Mouse (Mus musculus) frontal cortex, postnatal 36 days (tissue): ENCODE measurements around the gene Eps8l1.
"Not testable (repeated sequence)": the region's sequence is repeated elsewhere in the genome, so short reads cannot be mapped to it uniquely, and the experiment has no call there.

Source experiments
- DNase-seq, 2 experiments: peaks; one replicate each; pipeline ENCODE4 v3.0.0; 2022; ENCODE audit warnings: low spot score in 2 of 2

The Eps8l1 gene

GRCm38 (mm10) chr7:4460576-4461434 lies at the start of gene Eps8l1:
Gene Eps8l1, plus strand, starts transcription at chr7:4460674.
- DNase-seq, result no peak

- not testable (repeated sequence) for DNase-seq
These were observed 48.1 kb upstream of the Eps8l1 start for GRCm38 (mm10) chr7:4412406-4412805.

GRCm38 (mm10) chr7:4419681-4420080 lies 40.8 kb upstream of the Eps8l1 start:
- DNase-seq, result no peak

GRCm38 (mm10) chr7:4420230-4420629 lies 40.2 kb upstream of the Eps8l1 start:
- no peak for DNase-seq

GRCm38 (mm10) chr7:4427161-4427912 lies 33.1 kb upstream of the Eps8l1 start:
- peak; percentile 82 to 95 for DNase-seq

- DNase-seq, result no peak
These were observed 30.1 kb upstream of the Eps8l1 start for GRCm38 (mm10) chr7:4430246-4430844.

GRCm38 (mm10) chr7:4431548-4431947 lies 28.9 kb upstream of the Eps8l1 start:
- peak; percentile 57 to 62 for DNase-seq

GRCm38 (mm10) chr7:4432026-4432425 lies 28.4 kb upstream of the Eps8l1 start:
- no peak for DNase-seq

GRCm38 (mm10) chr7:4437721-4438120 lies 22.8 kb upstream of the Eps8l1 start:
- DNase-seq, result no peak

- no peak for DNase-seq
These were observed 19.9 kb upstream of the Eps8l1 start for GRCm38 (mm10) chr7:4440549-4440948.

- peak; percentile 90 to 93 for DNase-seq
These were observed 15.2 kb upstream of the Eps8l1 start, which contains the start of gene Rdh13 for GRCm38 (mm10) chr7:4445216-4445791. Gene Rdh13, minus strand, starts transcription at chr7:4445649.

- DNase-seq, result peak in 1 of 2 experiments; percentile 6
These were observed 13.3 kb upstream of the Eps8l1 start for GRCm38 (mm10) chr7:4447138-4447537.

- no peak for DNase-seq
These were observed 12.0 kb upstream of the Eps8l1 start for GRCm38 (mm10) chr7:4448439-4448838.

GRCm38 (mm10) chr7:4449211-4449610 lies 11.3 kb upstream of the Eps8l1 start:
- DNase-seq, result no peak

GRCm38 (mm10) chr7:4452644-4453043 lies 7.8 kb upstream of the Eps8l1 start:
- no peak for DNase-seq

- DNase-seq, result no peak
These were observed 3.8 kb downstream of the Eps8l1 start for GRCm38 (mm10) chr7:4464194-4464824.

GRCm38 (mm10) chr7:4467801-4468200 lies 7.3 kb downstream of the Eps8l1 start:
- DNase-seq, result no peak

- peak in 1 of 2 experiments; percentile 54 for DNase-seq
These were observed 10.1 kb downstream of the Eps8l1 start for GRCm38 (mm10) chr7:4470275-4471178.

GRCm38 (mm10) chr7:4471179-4471555 lies 10.7 kb downstream of the Eps8l1 start:
- peak; percentile 88 to 92 for DNase-seq

GRCm38 (mm10) chr7:4473940-4474339 lies 13.5 kb downstream of the Eps8l1 start:
- no peak for DNase-seq
